Mouse (Mus musculus) limb, embryonic 10.5 days (tissue): ENCODE measurements around the gene Olfr638. TPM values are rescaled to one million over a fixed set of nuclear protein-coding genes. Genes with fewer than 3 reads are reported as not detected.

ENCODE experiments used
- polyA plus RNA-seq: library from polyadenylated mRNA; unstranded; fragments of >200 nt; fragmentation: Nextera tagmentation; extraction: Ambion mirVana; gene quantifications from 2 replicates; pipeline ENCODE4 v1.2.1, GENCODE M21; 2016

The Olfr638 gene
- polyA plus RNA-seq, 1 experiment from 2014 or later: not detected

Other genes with a start within 250 kb of the Olfr638 start
- gene Olfr630, start 241.4 kb upstream of the Olfr638 start, polyA plus RNA-seq: not detected in 2 replicates
- not detected in 2 replicates for gene Olfr69, start 227.2 kb upstream of the Olfr638 start, polyA plus RNA-seq
- not detected in 2 replicates for gene Olfr68, start 219.0 kb upstream of the Olfr638 start, polyA plus RNA-seq
- not detected in 2 replicates for gene Olfr67, start 206.9 kb upstream of the Olfr638 start, polyA plus RNA-seq
- gene Hbb-bt, start 184.8 kb upstream of the Olfr638 start, polyA plus RNA-seq: 172 and 327 TPM in 2 replicates
- gene Hbb-bs, start 170.7 kb upstream of the Olfr638 start, polyA plus RNA-seq: 49.0 and 110 TPM in 2 replicates
- gene Hbb-bh2, start 158.2 kb upstream of the Olfr638 start, polyA plus RNA-seq: 0.29 TPM in 1 of 2 replicates, not detected in the other
- 2,391 and 3,747 TPM in 2 replicates for gene Hbb-bh1, start 155.6 kb upstream of the Olfr638 start, polyA plus RNA-seq
- gene Hbb-y, start 145.5 kb upstream of the Olfr638 start, polyA plus RNA-seq: 6,719 and 7,575 TPM in 2 replicates
- not detected in 2 replicates for gene Olfr66, start 112.5 kb upstream of the Olfr638 start, polyA plus RNA-seq
- gene Olfr64, start 104.3 kb upstream of the Olfr638 start, polyA plus RNA-seq: not detected in 2 replicates
- not detected in 2 replicates for gene Olfr65, start 95.3 kb upstream of the Olfr638 start, polyA plus RNA-seq
- not detected in 2 replicates for gene Olfr631, start 69.9 kb upstream of the Olfr638 start, polyA plus RNA-seq
- gene Olfr632, start 64.4 kb upstream of the Olfr638 start, polyA plus RNA-seq: not detected in 2 replicates
- not detected in 2 replicates for gene Olfr633, start 54.3 kb upstream of the Olfr638 start, polyA plus RNA-seq
- gene Olfr635, start 27.6 kb upstream of the Olfr638 start, polyA plus RNA-seq: not detected in 2 replicates
- gene Olfr639, start 18.6 kb downstream of the Olfr638 start, polyA plus RNA-seq: 0.03 TPM in 1 of 2 replicates, not detected in the other
- not detected in 2 replicates for gene Olfr640, start 26.8 kb downstream of the Olfr638 start, polyA plus RNA-seq
- not detected in 2 replicates for gene Olfr641, start 36.7 kb downstream of the Olfr638 start, polyA plus RNA-seq
- gene Olfr642, start 53.9 kb downstream of the Olfr638 start, polyA plus RNA-seq: not detected in 2 replicates
- gene 4930516K23Rik, start 62.7 kb downstream of the Olfr638 start, polyA plus RNA-seq: not detected in 2 replicates
- gene Olfr644, start 73.1 kb downstream of the Olfr638 start, polyA plus RNA-seq: not detected in 2 replicates
- gene Olfr645, start 86.7 kb downstream of the Olfr638 start, polyA plus RNA-seq: not detected in 2 replicates
- gene Olfr646, start 106.1 kb downstream of the Olfr638 start, polyA plus RNA-seq: not detected in 2 replicates
- not detected in 2 replicates for gene Ubqln5, start 131.1 kb downstream of the Olfr638 start, polyA plus RNA-seq
- not detected in 2 replicates for gene Olfr643, start 138.7 kb downstream of the Olfr638 start, polyA plus RNA-seq
- not detected in 2 replicates for gene Ubqln3, start 144.5 kb downstream of the Olfr638 start, polyA plus RNA-seq
- not detected in 2 replicates for gene Ubqlnl, start 151.8 kb downstream of the Olfr638 start, polyA plus RNA-seq
- gene Olfm5, start 166.1 kb downstream of the Olfr638 start, polyA plus RNA-seq: not detected in 2 replicates
- 0.16 and 0.29 TPM in 2 replicates for gene Olfr648, start 184.6 kb downstream of the Olfr638 start, polyA plus RNA-seq
- not detected in 2 replicates for gene Olfr649, start 197.2 kb downstream of the Olfr638 start, polyA plus RNA-seq
- gene Trim6, start 220.0 kb downstream of the Olfr638 start, polyA plus RNA-seq: 6.4 and 7.0 TPM in 2 replicates
- 0.31 and 0.91 TPM in 2 replicates for gene Trim34a, start 245.7 kb downstream of the Olfr638 start, polyA plus RNA-seq